Mouse (Mus musculus) megakaryocyte progenitor cell, adult 5-6 weeks (primary cell): Measurements from ENCODE around the gene Gnai2. TPM values are rescaled to one million over a fixed set of nuclear protein-coding genes. Genes with fewer than 3 reads are reported as not detected.

Experiments
- ATAC-seq: replicated peaks from 2 replicates; pipeline ENCODE4 v1.8.0; 2016; ENCODE audit warnings: mild to moderate bottlenecking, moderate TSS enrichment, inconsistent platforms; ENCODE audit not compliant: poor library complexity
- total RNA-seq, 2 experiments: library from RNA; stranded (forward) in 1 of 2; stranded (reverse) in 1 of 2; fragments of 157-497, 149-512 nt in 1 of 2; fragments of 200-1000 nt in 1 of 2; gene quantifications; 2 replicates each; pipeline versions ENCODE4 v1.2.3 to v1.2.4; 2015 to 2017

Gene Gnai2
- total RNA-seq, 2 experiments from 2014 or later = 333 to 432 TPM

DNA sequence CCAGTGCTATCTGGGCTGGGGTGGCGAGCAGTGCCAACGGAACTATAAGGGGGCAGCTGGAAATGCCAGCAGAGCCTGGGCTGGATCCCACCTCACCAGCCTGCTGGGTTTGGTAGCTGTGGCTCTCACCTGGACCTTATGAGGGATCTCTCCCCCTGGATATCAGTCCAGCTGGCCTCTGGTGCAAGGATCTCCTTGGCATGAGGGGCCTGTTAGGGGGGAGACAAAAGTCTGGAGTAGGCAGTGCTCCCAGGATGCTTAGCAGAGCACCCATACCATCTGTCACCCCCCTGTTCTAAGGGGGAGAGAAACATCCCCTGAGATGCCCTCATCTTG is 62.9 kb downstream of the Gnai2 start:
- no peak for ATAC-seq

DNA sequence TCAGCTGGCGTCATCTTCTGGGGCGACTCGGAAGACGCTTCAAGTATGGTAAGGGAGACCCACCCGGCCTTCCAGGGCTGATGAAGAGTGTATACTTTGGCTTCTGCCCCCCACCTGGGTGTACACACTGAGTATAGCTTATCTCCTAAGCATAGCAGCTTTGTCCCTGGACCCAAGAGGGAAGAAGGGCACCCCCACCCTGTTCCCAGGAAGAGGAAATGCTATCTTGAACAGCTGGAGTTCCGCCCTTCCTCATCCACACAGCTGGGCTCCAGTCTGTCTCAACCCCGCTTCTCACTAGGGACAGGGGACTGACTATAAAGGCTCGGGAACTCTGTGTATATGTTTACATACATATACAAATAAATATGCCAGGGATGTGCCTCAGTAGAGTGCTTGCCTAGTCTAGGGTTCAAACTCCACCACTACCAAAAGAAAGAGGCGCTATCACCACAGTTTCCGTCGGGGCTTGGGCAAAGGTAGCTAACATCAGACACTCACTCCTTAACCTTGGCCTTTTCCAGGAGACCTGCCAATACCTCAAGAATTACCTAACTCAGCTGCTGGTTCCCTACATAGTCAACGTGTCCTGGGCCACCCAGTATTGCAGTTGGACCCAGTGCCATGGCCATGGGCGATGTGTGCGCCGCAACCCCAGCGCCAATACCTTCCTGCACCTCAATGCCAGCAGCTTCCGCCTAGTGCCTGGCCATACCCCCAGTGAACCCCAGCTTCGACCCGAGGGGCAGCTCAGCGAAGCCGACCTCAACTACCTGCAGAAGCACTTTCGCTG is 63.4 kb downstream of the Gnai2 start:
- no peak for ATAC-seq

DNA sequence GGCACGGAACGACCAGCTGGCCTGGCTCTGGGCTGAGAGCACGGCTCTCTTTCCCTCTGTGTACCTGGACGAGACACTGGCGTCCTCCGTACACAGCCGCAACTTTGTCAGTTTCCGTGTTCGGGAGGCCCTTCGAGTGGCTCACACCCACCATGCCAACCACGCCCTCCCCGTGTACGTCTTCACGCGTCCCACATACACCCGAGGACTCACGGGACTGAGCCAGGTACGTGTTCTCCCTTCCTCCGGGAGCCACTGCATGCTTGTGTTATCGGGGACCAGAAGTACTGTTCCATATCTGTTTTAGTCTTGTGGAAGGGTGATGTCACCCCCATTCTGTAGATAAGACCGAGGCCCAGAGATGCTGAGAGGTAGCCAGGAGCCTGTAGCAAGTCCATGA is 64.3 kb downstream of the Gnai2 start:
- peak; percentile 32 for ATAC-seq

DNA sequence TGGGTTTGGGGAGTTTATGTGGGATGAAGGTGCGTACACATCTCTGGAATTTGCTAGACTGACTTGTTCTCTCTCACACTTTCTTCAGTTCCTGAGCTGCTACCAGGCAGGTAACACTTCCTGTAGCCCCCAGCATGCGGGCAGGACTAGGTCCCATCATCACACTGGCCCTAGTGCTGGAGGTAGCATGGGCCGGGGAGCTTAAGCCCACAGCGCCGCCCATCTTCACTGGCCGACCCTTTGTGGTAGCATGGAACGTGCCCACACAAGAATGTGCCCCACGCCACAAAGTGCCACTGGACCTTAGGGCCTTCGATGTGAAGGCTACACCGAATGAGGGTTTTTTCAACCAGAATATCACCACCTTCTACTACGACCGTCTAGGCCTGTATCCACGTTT is 65.2 kb downstream of the Gnai2 start:
- ATAC-seq = no peak

DNA sequence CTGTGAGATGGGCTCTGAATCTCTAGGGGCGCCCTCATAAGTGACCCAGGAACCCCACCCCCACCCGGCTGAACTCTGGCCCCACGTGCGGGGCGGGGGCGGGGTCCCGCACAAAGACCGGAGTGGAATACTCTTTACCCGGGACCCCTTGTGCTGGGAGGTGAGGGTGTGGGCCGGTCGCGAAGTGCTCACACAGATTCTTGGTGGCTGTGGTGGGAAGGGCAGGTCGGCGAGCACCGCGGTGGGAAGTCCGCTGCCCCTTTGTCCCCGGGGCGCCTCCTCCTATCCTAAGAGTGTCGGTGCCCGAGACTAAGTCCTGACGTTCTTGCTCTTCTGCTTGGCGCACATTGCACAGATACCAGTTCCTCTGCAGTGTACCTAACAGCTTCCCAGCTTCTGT is 65.9 kb downstream of the Gnai2 start:
- ATAC-seq = peak; percentile 6

DNA sequence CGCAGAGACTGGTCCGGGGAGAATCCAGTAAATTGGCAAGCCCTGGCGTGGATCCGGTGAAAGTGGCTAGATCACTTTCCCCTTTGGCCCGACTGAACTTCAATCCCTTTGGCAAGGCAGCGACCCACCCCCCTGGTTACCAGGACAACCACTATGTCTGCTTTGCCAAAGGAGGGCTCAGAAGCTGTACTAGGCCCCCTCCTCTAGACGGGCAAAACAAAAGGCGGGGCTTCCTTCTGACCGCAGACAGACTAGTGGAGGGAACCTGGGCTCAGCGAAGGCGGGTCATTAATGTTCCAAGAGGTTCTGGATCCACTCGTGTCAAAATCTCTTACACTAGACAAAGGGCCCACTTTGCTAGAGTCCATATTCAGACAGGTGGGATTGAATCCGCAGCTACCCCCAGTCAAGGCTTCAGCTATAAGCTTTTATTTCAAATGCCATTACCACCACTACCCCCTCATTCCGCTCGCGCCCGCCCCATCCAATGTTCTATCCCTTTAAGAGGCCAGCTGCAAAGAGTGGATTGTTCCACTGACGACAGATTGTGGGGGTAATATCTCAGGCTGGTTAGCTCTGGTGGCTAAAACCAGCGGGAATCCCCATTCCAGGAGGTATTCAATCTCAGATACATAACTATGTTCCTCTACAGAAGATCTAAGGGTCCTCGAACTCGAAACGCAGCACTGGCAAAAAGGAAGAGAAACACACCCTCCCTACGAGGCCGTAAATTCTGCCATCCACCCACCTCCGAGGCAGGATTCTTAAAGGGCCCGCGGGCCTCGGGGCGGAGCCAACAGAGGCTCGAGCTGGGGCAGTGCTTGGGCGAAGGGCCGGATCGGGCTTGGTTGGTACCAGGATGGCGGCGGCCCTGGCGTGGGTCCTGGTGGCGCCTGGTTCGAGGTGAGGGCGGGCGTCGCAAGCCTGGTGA is 66.6 kb downstream of the Gnai2 start:
- peak; percentile 63 for ATAC-seq

DNA sequence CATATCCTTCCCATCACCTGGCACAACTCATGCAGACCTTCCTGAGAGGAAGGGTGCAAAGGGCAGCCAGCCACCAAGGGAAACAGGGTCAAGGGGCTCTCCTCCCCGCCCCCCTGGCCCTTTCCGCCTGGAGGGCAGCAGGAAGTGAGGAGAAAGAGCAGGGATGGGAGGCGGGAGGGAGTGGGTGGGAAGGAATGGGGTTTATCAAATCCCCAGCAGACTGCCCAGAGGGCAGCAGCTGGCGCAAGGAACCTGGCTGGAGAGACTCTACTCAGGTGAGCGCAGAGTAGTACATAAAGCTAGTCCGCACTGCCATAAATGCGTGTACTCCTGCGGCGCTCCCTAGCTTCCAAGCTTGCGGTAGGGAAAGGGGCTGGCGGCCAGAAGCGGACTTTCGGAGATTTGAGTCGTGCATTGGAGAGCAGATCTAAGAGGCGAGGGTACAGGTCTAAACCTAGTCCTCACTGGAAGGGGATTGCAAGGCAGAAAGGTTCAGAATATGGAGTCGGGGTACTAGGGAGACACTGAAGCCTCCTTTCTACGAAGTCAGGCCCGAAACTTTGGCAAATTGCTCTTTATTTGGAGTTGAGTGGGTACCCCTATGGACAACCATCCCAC is 67.4 kb downstream of the Gnai2 start, which contains the start of gene Hyal2:
Gene Hyal2, plus strand, starts transcription at position 244 of the 618 bp plus-strand sequence.
- no peak for ATAC-seq

DNA sequence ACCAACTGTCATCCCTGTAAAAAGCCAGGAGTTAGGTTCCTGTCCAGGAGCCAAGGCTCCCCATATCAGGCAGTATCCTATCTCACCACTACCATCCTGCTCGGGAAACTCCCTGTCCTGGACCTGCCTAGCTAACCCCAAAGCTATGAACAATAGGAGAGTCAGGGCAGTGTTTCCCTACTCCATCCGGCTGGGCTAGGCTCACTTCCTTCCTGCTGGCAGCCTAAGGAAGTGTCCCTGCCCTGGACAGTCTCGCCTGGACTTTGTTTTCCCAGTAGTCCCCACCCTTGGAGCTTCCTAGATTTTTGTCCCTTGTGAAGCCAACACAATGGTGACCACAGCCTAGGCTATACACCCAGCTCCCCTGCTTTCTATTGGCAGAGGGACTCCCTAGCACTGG is 68.3 kb downstream of the Gnai2 start:
- ATAC-seq = no peak

DNA sequence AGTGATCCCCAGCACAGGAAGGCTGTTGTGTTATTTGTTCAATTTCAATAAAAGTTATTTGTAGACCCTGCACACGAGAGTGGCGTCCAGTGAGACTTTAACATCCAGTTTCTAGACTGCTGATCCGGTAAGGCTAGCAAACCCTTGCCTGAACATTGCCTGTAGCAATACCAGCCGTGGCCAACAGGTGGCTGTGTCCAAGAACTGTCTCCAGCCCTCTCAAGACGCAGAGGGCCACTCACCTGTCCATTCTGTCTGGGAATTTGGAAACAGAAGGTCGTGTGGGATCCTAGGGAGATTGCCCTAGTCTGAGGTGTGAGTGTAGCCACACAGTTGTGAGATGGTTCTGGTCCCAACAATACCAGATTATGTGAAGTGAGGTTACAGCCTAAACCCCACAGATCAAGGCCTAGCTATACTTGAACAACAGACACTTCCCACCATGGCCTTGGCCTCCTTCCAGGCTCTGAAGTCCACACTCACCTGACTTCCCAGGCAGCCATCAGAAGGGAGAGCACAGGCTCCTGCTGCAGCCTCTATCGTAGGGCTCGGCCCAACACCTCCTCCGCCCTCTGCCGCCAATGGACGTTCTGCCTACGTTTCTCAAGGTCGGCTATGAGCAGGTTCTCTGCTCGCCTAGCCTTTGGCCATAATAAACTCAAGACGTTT is 69.0 kb downstream of the Gnai2 start:
- ATAC-seq = peak; percentile 43

DNA sequence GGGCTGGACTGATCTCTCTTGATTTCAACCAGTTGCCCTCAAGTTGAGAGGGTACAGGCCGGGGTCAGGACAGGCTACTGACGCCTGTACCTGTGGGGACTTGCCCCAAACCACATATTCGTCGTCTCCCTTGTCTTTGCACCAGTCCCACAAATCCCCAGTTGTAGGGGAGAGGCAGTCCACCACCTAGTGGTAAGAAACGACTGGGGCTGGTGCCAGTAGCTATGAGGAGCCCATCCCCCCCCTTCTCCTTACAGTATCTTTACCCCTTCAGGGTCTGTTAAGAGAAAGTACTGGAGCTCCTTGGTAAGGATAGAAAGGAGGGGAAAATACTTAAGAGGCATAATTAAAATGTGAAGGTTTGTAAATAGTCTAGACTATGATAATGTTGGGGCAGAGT is 69.6 kb downstream of the Gnai2 start:
- ATAC-seq = 0 out of 2 replicates have a peak, but pooled peaks have one; percentile 9

Other genes with a start within 250 kb of the Gnai2 start
- gene Cacna2d2, start 235.8 kb downstream of the Gnai2 start, total RNA-seq (2015) = 0.42 and 1.5 TPM in 2 replicates
- gene Cacna2d2, start 235.8 kb downstream of the Gnai2 start, total RNA-seq (2017) = 0.30 and 0.37 TPM in 2 replicates
- 9.9 and 12.3 TPM in 2 replicates for gene Tmem115, start 101.4 kb downstream of the Gnai2 start, total RNA-seq (2015)
- gene Tmem115, start 101.4 kb downstream of the Gnai2 start, total RNA-seq (2017) = 14.5 and 19.9 TPM in 2 replicates
- 19.3 and 22.8 TPM in 2 replicates for gene Cyb561d2, start 93.2 kb downstream of the Gnai2 start, total RNA-seq (2015)
- gene Cyb561d2, start 93.2 kb downstream of the Gnai2 start, total RNA-seq (2017) = 12.2 and 16.3 TPM in 2 replicates
- gene Nprl2, start 93.1 kb downstream of the Gnai2 start, total RNA-seq (2015) = 9.2 and 14.3 TPM in 2 replicates
- 10.7 and 13.0 TPM in 2 replicates for gene Nprl2, start 93.1 kb downstream of the Gnai2 start, total RNA-seq (2017)
- 0.12 TPM in 1 of 2 replicates, not detected in the other for gene Zmynd10, start 88.1 kb downstream of the Gnai2 start, total RNA-seq (2015)
- gene Zmynd10, start 88.1 kb downstream of the Gnai2 start, total RNA-seq (2017) = 0.33 and 0.37 TPM in 2 replicates
- 27.3 and 27.4 TPM in 2 replicates for gene Rassf1, start 83.8 kb downstream of the Gnai2 start, total RNA-seq (2015)
- 35.4 and 38.8 TPM in 2 replicates for gene Rassf1, start 83.8 kb downstream of the Gnai2 start, total RNA-seq (2017)
- 16.7 and 17.1 TPM in 2 replicates for gene Tusc2, start 72.1 kb downstream of the Gnai2 start, total RNA-seq (2015)
- gene Tusc2, start 72.1 kb downstream of the Gnai2 start, total RNA-seq (2017) = 15.2 and 15.3 TPM in 2 replicates
- 6.6 and 7.3 TPM in 2 replicates for gene Hyal2, start 67.4 kb downstream of the Gnai2 start, total RNA-seq (2015)
- gene Hyal2, start 67.4 kb downstream of the Gnai2 start, total RNA-seq (2017) = 2.8 and 4.1 TPM in 2 replicates
- 0.44 and 0.54 TPM in 2 replicates for gene Hyal1, start 58.4 kb downstream of the Gnai2 start, total RNA-seq (2015)
- gene Hyal1, start 58.4 kb downstream of the Gnai2 start, total RNA-seq (2017) = 0.54 and 1.1 TPM in 2 replicates
- gene Naa80, start 56.5 kb downstream of the Gnai2 start, total RNA-seq (2015) = 9.3 and 15.4 TPM in 2 replicates
- gene Naa80, start 56.5 kb downstream of the Gnai2 start, total RNA-seq (2017) = 9.3 and 10.4 TPM in 2 replicates
- gene Hyal3, start 54.5 kb downstream of the Gnai2 start, total RNA-seq (2015) = 1.4 and 1.7 TPM in 2 replicates
- 0.58 TPM in 1 of 2 replicates, not detected in the other for gene Hyal3, start 54.5 kb downstream of the Gnai2 start, total RNA-seq (2017)
- 68.0 and 93.4 TPM in 2 replicates for gene Ifrd2, start 47.7 kb downstream of the Gnai2 start, total RNA-seq (2015)
- 31.5 and 72.4 TPM in 2 replicates for gene Ifrd2, start 47.7 kb downstream of the Gnai2 start, total RNA-seq (2017)
- not detected in 2 replicates for gene Sema3b, start 26.1 kb downstream of the Gnai2 start, total RNA-seq (2015)
- gene Sema3b, start 26.1 kb downstream of the Gnai2 start, total RNA-seq (2017) = not detected in 2 replicates
- not detected in 2 replicates for gene Slc38a3, start 34.2 kb upstream of the Gnai2 start, total RNA-seq (2015)
- not detected in 2 replicates for gene Slc38a3, start 34.2 kb upstream of the Gnai2 start, total RNA-seq (2017)
- 0.12 TPM in 1 of 2 replicates, not detected in the other for gene Gnat1, start 44.3 kb upstream of the Gnai2 start, total RNA-seq (2015)
- not detected in 2 replicates for gene Gnat1, start 44.3 kb upstream of the Gnai2 start, total RNA-seq (2017)
- not detected in 2 replicates for gene Sema3f, start 75.1 kb upstream of the Gnai2 start, total RNA-seq (2015)
- gene Sema3f, start 75.1 kb upstream of the Gnai2 start, total RNA-seq (2017) = 1.00 TPM in 1 of 2 replicates, not detected in the other
- gene Rbm5, start 135.6 kb upstream of the Gnai2 start, total RNA-seq (2015) = 110 and 146 TPM in 2 replicates
- 142 and 235 TPM in 2 replicates for gene Rbm5, start 135.6 kb upstream of the Gnai2 start, total RNA-seq (2017)
- gene Rbm6, start 237.9 kb upstream of the Gnai2 start, total RNA-seq (2015) = 74.5 and 80.7 TPM in 2 replicates
- 131 and 179 TPM in 2 replicates for gene Rbm6, start 237.9 kb upstream of the Gnai2 start, total RNA-seq (2017)